Mouse (Mus musculus): ENCODE measurements around the gene Myod1. TPM values are rescaled to one million over a fixed set of nuclear protein-coding genes. Genes with fewer than 3 reads are reported as not detected.

The Myod1 gene
- polyA plus RNA-seq, 1 experiment from 2014 or later: 22.0 TPM

GRCm38 (mm10) chr7:46393718-46394511, 17.6 kb downstream of the Myod1 start:
- H3K27me3 ChIP-seq (ENCODE audit: control insufficient read depth, insufficient read depth, low read length): peaks cover 55% of the 10 kb centered on the region
- H3K4me3 ChIP-seq (ENCODE audit: low read depth, low read length): no peak overlapping the region
- ATAC-seq (ENCODE audit: insufficient number of reproducible peaks, low FRiP score, low TSS enrichment, low read depth) (no peak), DNase-seq (ENCODE audit: low spot score) (no peak)
- H3K9me3 ChIP-seq (ENCODE audit: control insufficient read depth, low read length): no peaks in the 10 kb centered on the region
- no peak overlapping the region for H3K9ac ChIP-seq (ENCODE audit: low read length)
- no peak overlapping the region for H3K4me2 ChIP-seq (ENCODE audit: low read depth, severe bottlenecking)
- 28% methylated on average over 12 of the region's 12 CpGs for WGBS
- H3K36me3 ChIP-seq (ENCODE audit: control insufficient read depth, insufficient read depth, low read length): no peaks in the 10 kb centered on the region
- H3K4me1 ChIP-seq (ENCODE audit: control insufficient read depth, insufficient read depth, low read length): 0 out of 2 replicates have a peak, but pooled peaks cover 3% of the 10 kb centered on the region
- H3K27ac ChIP-seq (replicated peaks; ENCODE audit: low read depth, low read length): no peak overlapping the region

- no peak for DNase-seq (ENCODE audit: low spot score)
- no peaks in the 10 kb centered on the region for H3K9me3 ChIP-seq (ENCODE audit: control insufficient read depth, low read length)
- H3K9ac ChIP-seq (ENCODE audit: low read length): no peak overlapping the region
- H3K27me3 ChIP-seq (ENCODE audit: control insufficient read depth, insufficient read depth, low read length): peaks cover 65% of the 10 kb centered on the region
- no peaks in the 10 kb centered on the region for H3K36me3 ChIP-seq (ENCODE audit: control insufficient read depth, insufficient read depth, low read length)
- ATAC-seq (ENCODE audit: insufficient number of reproducible peaks, low FRiP score, low TSS enrichment, low read depth): no peak
- H3K27ac ChIP-seq (replicated peaks; ENCODE audit: low read depth, low read length): no peak overlapping the region
- H3K4me1 ChIP-seq (ENCODE audit: control insufficient read depth, insufficient read depth, low read length): 0 out of 2 replicates have a peak, but pooled peaks cover 3% of the 10 kb centered on the region
- 58% methylated on average over 4 of the region's 4 CpGs for WGBS
- no peak overlapping the region for H3K4me2 ChIP-seq (ENCODE audit: low read depth, severe bottlenecking)
- no peak overlapping the region for H3K4me3 ChIP-seq (ENCODE audit: low read depth, low read length)
Measured at GRCm38 (mm10) chr7:46394933-46395332, 18.7 kb downstream of the Myod1 start.

DNA sequence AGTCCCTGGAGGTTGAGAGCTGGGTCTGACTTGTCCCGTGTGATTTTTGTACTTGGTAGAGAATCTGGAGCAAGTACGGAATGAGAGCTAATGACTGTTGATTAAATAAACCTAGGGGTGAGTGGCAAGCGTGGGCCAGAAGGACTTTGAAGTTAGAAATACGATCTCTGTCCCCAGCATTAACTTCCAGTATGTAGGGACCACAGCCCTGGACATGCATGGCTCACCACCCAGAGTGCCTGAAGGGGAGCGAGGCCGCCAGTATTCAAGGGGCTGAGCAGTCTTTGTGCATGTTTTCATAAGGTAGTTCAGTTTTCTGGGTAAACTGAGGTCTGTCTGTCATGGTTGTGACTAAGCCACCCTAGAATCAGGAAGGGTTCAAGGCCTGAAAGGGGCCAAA, 19.3 kb downstream of the Myod1 start:
- DNase-seq (ENCODE audit: low spot score) (no peak), ATAC-seq (ENCODE audit: insufficient number of reproducible peaks, low FRiP score, low TSS enrichment, low read depth) (no peak)
- H3K9me3 ChIP-seq (ENCODE audit: control insufficient read depth, low read length): no peaks in the 10 kb centered on the region
- no peak overlapping the region for H3K4me2 ChIP-seq (ENCODE audit: low read depth, severe bottlenecking)
- H3K4me3 ChIP-seq (ENCODE audit: low read depth, low read length): no peak overlapping the region
- WGBS: 31% methylated on average over 6 of the region's 6 CpGs
- no peak overlapping the region for H3K27ac ChIP-seq (replicated peaks; ENCODE audit: low read depth, low read length)
- no peaks in the 10 kb centered on the region for H3K36me3 ChIP-seq (ENCODE audit: control insufficient read depth, insufficient read depth, low read length)
- H3K9ac ChIP-seq (ENCODE audit: low read length): no peak overlapping the region
- H3K27me3 ChIP-seq (ENCODE audit: control insufficient read depth, insufficient read depth, low read length): peaks cover 70% of the 10 kb centered on the region
- 0 out of 2 replicates have a peak, but pooled peaks cover 3% of the 10 kb centered on the region for H3K4me1 ChIP-seq (ENCODE audit: control insufficient read depth, insufficient read depth, low read length)

- peak; percentile 65 for ATAC-seq (ENCODE audit: insufficient number of reproducible peaks, low FRiP score, low TSS enrichment, low read depth)
- 1% methylated on average over 38 of the region's 93 CpGs for WGBS
- no peak within 1 kb of the TSS for H3K27ac ChIP-seq (replicated peaks; ENCODE audit: low read depth, low read length)
Measured at GRCm38 (mm10) chr7:46396231-46396927, 20.1 kb downstream of the Myod1 start, which contains the start of gene Kcnc1. Gene Kcnc1, plus strand, starts transcription at chr7:46396497.

DNA sequence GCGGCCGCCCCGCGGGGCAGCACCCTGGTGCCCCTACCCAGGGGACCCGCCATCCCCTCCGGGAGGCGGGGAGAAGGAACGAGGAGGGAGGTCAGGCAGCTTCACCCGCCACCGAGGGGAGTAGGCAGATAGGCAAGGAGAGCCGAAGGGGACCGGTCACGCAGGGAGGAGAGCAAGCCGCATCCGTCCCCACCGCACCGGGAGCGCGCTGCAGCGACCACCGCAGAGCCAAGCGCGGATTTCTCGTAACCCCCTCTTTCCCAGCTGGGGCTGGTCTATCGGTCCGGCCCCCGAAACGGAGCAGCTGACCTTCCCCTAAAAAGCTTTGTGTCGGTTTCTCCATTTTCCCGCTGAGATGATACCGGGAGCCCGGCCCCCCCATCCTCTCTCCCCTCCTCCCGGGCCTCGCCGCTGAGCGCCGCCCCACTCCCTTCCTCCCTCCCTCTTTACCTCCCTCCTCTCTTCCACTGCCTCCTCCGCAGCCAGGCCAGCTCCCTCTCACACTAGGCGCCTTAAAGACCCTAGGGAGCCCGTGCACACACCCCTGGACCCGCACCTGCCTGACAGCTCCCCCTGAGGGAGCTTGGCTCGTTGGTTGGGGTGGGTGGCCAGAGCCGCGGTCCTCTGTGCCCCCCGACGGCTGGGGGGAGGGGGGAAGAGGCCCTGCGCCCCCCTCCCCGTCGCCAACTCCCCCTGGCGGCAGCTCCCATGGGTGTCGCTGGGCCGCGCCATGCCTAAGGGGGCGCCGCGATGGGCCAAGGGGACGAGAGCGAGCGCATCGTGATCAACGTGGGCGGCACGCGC, 20.9 kb downstream of the Myod1 start:
- peak overlapping the region; percentile 74 for H3K4me2 ChIP-seq (ENCODE audit: low read depth, severe bottlenecking)
- no peak overlapping the region for H3K9ac ChIP-seq (ENCODE audit: low read length)
- DNase-seq (ENCODE audit: low spot score): no peak

More at GRCm38 (mm10) chr7:46396231-46396927, 20.1 kb downstream of the Myod1 start, which contains the start of gene Kcnc1:
- Histone ChIP-seq H3K9me3 (ENCODE audit: control insufficient read depth, low read length) (no peaks in the 10 kb centered on the region), H3K4me1 (ENCODE audit: control insufficient read depth, insufficient read depth, low read length) (0 out of 2 replicates have a peak, but pooled peaks cover 3% of the 10 kb centered on the region), H3K27me3 (ENCODE audit: control insufficient read depth, insufficient read depth, low read length) (peaks cover 70% of the 10 kb centered on the region), H3K4me3 (ENCODE audit: low read depth, low read length) (peak within 1 kb of the TSS; percentile 28), H3K9ac (ENCODE audit: low read length) (no peak within 1 kb of the TSS), H3K36me3 (ENCODE audit: control insufficient read depth, insufficient read depth, low read length) (no peaks in the 10 kb centered on the region), H3K4me2 (ENCODE audit: low read depth, severe bottlenecking) (peak within 1 kb of the TSS; percentile 74)
- peak; percentile 92 for DNase-seq (ENCODE audit: low spot score)

DNA sequence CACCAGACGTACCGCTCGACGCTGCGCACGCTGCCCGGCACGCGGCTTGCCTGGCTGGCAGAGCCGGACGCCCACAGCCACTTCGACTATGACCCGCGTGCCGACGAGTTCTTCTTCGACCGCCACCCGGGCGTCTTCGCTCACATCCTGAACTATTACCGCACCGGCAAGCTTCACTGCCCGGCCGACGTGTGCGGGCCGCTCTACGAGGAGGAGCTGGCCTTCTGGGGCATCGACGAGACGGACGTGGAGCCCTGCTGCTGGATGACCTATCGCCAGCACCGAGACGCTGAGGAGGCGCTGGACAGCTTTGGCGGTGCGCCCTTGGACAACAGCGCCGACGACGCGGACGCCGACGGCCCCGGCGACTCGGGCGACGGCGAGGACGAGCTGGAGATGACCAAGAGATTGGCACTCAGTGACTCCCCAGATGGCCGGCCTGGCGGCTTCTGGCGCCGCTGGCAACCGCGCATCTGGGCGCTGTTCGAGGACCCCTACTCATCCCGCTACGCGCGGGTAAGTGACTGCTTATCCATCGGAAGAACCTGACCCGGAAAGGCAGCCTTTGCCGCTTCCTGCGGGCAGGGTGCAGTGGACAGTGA, 21.6 kb downstream of the Myod1 start:
- no peak overlapping the region for H3K4me2 ChIP-seq (ENCODE audit: low read depth, severe bottlenecking)
- H3K4me3 ChIP-seq (ENCODE audit: low read depth, low read length): no peak overlapping the region
- H3K27me3 ChIP-seq (ENCODE audit: control insufficient read depth, insufficient read depth, low read length): peaks cover 70% of the 10 kb centered on the region
- 0 out of 2 replicates have a peak, but pooled peaks cover 3% of the 10 kb centered on the region for H3K4me1 ChIP-seq (ENCODE audit: control insufficient read depth, insufficient read depth, low read length)
- 11% methylated on average over 70 of the region's 70 CpGs for WGBS
- no peaks in the 10 kb centered on the region for H3K9me3 ChIP-seq (ENCODE audit: control insufficient read depth, low read length)
- no peak for DNase-seq (ENCODE audit: low spot score)
- ATAC-seq (ENCODE audit: insufficient number of reproducible peaks, low FRiP score, low TSS enrichment, low read depth): no peak
- no peaks in the 10 kb centered on the region for H3K36me3 ChIP-seq (ENCODE audit: control insufficient read depth, insufficient read depth, low read length)
- no peak overlapping the region for H3K27ac ChIP-seq (replicated peaks; ENCODE audit: low read depth, low read length)
- no peak overlapping the region for H3K9ac ChIP-seq (ENCODE audit: low read length)

More for the DNA sequence above, 20.9 kb downstream of the Myod1 start:
- Histone ChIP-seq H3K27ac (replicated peaks; ENCODE audit: low read depth, low read length) (no peak overlapping the region), H3K27me3 (ENCODE audit: control insufficient read depth, insufficient read depth, low read length) (peaks cover 70% of the 10 kb centered on the region), H3K9me3 (ENCODE audit: control insufficient read depth, low read length) (no peaks in the 10 kb centered on the region), H3K4me1 (ENCODE audit: control insufficient read depth, insufficient read depth, low read length) (0 out of 2 replicates have a peak, but pooled peaks cover 3% of the 10 kb centered on the region), H3K36me3 (ENCODE audit: control insufficient read depth, insufficient read depth, low read length) (no peaks in the 10 kb centered on the region), H3K4me3 (ENCODE audit: low read depth, low read length) (peak overlapping the region; percentile 28)
- no peak for ATAC-seq (ENCODE audit: insufficient number of reproducible peaks, low FRiP score, low TSS enrichment, low read depth)
- 1% methylated on average over 60 of the region's 64 CpGs for WGBS

GRCm38 (mm10) chr7:46398612-46399011, 22.3 kb downstream of the Myod1 start:
- H3K9me3 ChIP-seq (ENCODE audit: control insufficient read depth, low read length): no peaks in the 10 kb centered on the region
- no peak for ATAC-seq (ENCODE audit: insufficient number of reproducible peaks, low FRiP score, low TSS enrichment, low read depth)
- WGBS: 58% methylated on average over 4 of the region's 4 CpGs

More at GRCm38 (mm10) chr7:46398612-46399011, 22.3 kb downstream of the Myod1 start:
- 0 out of 2 replicates have a peak, but pooled peaks cover 3% of the 10 kb centered on the region for H3K4me1 ChIP-seq (ENCODE audit: control insufficient read depth, insufficient read depth, low read length)
- H3K27me3 ChIP-seq (ENCODE audit: control insufficient read depth, insufficient read depth, low read length): peaks cover 67% of the 10 kb centered on the region
- H3K4me2 ChIP-seq (ENCODE audit: low read depth, severe bottlenecking): no peak overlapping the region
- no peak overlapping the region for H3K27ac ChIP-seq (replicated peaks; ENCODE audit: low read depth, low read length)
- H3K36me3 ChIP-seq (ENCODE audit: control insufficient read depth, insufficient read depth, low read length): no peaks in the 10 kb centered on the region
- H3K9ac ChIP-seq (ENCODE audit: low read length): no peak overlapping the region
- DNase-seq (ENCODE audit: low spot score): no peak
- H3K4me3 ChIP-seq (ENCODE audit: low read depth, low read length): no peak overlapping the region

All from limb, embryonic 11.5 days (tissue).